Mouse (Mus musculus): Measurements from ENCODE around the gene Cenpa. TPM values are rescaled to one million over a fixed set of nuclear protein-coding genes. Genes with fewer than 3 reads are reported as not detected.

Cenpa gene
- polyA plus RNA-seq, 1 experiment: 187 TPM

DNA sequence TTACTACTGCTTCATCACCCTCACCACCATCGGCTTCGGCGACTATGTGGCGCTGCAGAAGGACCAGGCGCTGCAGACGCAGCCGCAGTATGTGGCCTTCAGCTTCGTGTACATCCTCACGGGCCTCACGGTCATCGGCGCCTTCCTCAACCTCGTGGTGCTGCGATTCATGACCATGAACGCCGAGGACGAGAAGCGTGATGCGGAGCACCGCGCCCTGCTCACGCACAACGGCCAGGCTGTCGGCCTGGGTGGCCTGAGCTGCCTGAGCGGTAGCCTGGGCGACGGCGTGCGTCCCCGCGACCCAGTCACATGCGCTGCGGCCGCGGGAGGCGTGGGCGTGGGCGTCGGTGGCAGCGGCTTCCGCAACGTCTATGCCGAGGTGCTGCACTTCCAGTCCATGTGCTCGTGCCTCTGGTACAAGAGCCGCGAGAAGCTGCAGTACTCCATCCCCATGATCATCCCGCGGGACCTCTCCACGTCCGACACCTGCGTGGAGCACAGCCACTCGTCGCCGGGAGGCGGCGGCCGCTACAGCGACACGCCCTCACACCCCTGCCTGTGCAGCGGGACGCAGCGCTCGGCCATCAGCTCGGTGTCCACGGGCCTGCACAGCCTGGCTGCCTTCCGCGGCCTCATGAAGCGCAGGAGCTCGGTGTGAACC lies 44.3 kb upstream of the Cenpa start:
- Histone ChIP-seq H3K4me1 (ENCODE audit: control insufficient read depth, insufficient read depth, low read length) (no peaks in the 10 kb centered on the region; the same call in 1 of the 2 replicates), H3K4me3 (replicated peaks; ENCODE audit: control insufficient read depth, low read depth, low read length) (no peak overlapping the region), H3K27ac (ENCODE audit: control insufficient read depth, insufficient read depth, low read depth, low read length, poor library complexity) (no peak overlapping the region)
- 5% methylated on average over 69 of the region's 69 CpGs for whole genome bisulfite sequencing
- TF ChIP-seq CTCF (IDR thresholded peaks at IDR 0.05; ENCODE audit: control insufficient read depth, insufficient read depth, low read length) (no peak), POLR2A (IDR thresholded peaks at IDR 0.05; ENCODE audit: borderline replicate concordance, control insufficient read depth, low read depth, low read length) (no peak)

DNA sequence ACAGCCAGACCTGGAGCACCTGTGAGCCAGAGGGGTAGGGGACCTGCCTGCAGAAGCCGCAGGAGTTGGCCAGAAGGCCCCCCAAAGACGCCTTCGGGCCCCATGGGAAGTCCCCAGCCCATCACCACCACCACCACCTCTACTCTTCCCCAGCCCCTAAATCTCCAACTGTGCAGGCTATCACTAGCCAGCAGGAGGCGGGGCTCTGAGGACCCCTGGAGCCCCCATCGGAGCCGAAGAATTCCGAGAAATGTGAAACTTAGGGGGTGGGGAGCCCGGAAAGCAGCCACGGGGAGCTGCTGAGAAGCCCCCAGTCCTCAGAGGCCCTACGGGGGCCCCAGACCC lies 43.8 kb upstream of the Cenpa start:
- no peaks in the 10 kb centered on the region; the same call in 1 of the 2 replicates for H3K4me1 ChIP-seq (ENCODE audit: control insufficient read depth, insufficient read depth, low read length)
- H3K4me3 ChIP-seq (replicated peaks; ENCODE audit: control insufficient read depth, low read depth, low read length): no peak overlapping the region
- H3K27ac ChIP-seq (ENCODE audit: control insufficient read depth, insufficient read depth, low read depth, low read length, poor library complexity): no peak overlapping the region
- TF ChIP-seq CTCF (IDR thresholded peaks at IDR 0.05; ENCODE audit: control insufficient read depth, insufficient read depth, low read length) (no peak), POLR2A (IDR thresholded peaks at IDR 0.05; ENCODE audit: borderline replicate concordance, control insufficient read depth, low read depth, low read length) (no peak; the same call in 1 of the 2 replicates)
- 3% methylated on average over 10 of the region's 10 CpGs for WGBS

DNA sequence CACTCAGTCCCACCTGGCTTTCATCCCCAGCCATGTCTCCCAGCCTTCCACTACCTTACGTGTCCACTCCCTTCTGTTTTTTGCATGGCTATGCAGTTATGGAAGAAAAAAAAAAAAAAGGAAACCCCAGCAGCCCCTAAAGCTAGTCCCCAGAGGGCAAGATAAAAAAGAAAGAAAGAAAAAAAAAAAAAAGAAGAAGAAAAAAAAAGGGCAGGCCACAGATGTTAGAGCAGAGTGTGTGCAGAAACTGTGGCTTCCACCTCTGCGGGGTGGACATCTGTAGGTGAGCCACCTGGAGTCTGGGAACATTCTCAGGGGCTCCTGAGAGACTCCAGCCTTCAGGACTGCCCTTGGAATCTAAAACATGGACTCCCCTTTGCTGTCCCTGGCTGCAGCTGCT lies 43.2 kb upstream of the Cenpa start:
- 44% methylated on average over 2 of the region's 2 CpGs for WGBS
- no peak for TF ChIP-seq POLR2A (IDR thresholded peaks at IDR 0.05; ENCODE audit: borderline replicate concordance, control insufficient read depth, low read depth, low read length)
- no peak overlapping the region for H3K4me3 ChIP-seq (replicated peaks; ENCODE audit: control insufficient read depth, low read depth, low read length)

DNA sequence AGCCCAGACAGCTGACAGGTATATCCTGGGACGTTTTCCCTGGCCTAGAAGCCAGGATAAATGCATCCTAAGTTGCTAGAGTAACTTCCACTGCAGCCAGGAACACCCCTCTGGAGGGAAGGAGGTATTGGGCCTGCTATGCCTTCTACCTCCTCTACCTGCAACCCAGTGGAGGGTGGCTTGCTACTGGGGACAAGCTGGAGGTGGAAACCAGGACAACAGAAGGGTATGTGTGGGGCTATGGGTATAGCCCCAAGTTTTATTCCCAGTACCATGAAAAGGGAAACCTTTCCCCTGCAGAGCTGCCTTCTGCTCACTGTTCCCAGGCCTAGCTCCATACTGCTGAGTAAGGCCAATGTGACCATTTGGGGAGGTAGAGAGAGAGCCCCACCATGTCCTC lies 42.3 kb upstream of the Cenpa start:
- TF ChIP-seq POLR2A (IDR thresholded peaks at IDR 0.05; ENCODE audit: borderline replicate concordance, control insufficient read depth, low read depth, low read length) (no peak), CTCF (IDR thresholded peaks at IDR 0.05; ENCODE audit: control insufficient read depth, insufficient read depth, low read length) (no peak)
- Histone ChIP-seq H3K4me1 (ENCODE audit: control insufficient read depth, insufficient read depth, low read length) (no peaks in the 10 kb centered on the region; the same call in 1 of the 2 replicates), H3K4me3 (replicated peaks; ENCODE audit: control insufficient read depth, low read depth, low read length) (no peak overlapping the region), H3K27ac (ENCODE audit: control insufficient read depth, insufficient read depth, low read depth, low read length, poor library complexity) (no peak overlapping the region)
- 52% methylated on average over 1 of the region's 1 CpGs for WGBS

More for the DNA sequence above, 43.2 kb upstream of the Cenpa start:
- H3K4me1 ChIP-seq (ENCODE audit: control insufficient read depth, insufficient read depth, low read length): no peaks in the 10 kb centered on the region; the same call in 1 of the 2 replicates
- no peak overlapping the region for H3K27ac ChIP-seq (ENCODE audit: control insufficient read depth, insufficient read depth, low read depth, low read length, poor library complexity)

DNA sequence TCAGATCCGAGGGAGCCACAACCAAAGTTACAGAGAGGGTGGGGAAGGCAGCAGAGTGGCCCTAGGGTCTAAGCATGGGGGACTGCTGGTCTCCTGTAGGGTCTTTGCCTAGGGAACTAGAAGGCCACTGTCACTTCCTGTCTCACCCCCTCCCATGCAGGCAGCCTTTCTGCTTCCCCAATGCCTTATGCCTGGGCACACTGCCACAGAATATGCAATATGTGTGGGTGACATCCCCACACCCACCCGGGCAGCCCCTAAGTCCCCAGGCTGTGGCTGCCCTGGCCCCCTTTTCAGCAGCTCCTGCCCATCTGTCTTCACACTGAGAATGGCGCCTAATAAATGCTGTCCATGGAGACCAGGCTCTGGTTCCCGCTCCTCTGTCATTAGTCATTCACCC lies 41.7 kb upstream of the Cenpa start:
- WGBS: 36% methylated on average over 4 of the region's 4 CpGs
- H3K4me3 ChIP-seq (replicated peaks; ENCODE audit: control insufficient read depth, low read depth, low read length): no peak overlapping the region
- TF ChIP-seq CTCF (IDR thresholded peaks at IDR 0.05; ENCODE audit: control insufficient read depth, insufficient read depth, low read length): no peak
- TF ChIP-seq POLR2A (IDR thresholded peaks at IDR 0.05; ENCODE audit: borderline replicate concordance, control insufficient read depth, low read depth, low read length): no peak

DNA sequence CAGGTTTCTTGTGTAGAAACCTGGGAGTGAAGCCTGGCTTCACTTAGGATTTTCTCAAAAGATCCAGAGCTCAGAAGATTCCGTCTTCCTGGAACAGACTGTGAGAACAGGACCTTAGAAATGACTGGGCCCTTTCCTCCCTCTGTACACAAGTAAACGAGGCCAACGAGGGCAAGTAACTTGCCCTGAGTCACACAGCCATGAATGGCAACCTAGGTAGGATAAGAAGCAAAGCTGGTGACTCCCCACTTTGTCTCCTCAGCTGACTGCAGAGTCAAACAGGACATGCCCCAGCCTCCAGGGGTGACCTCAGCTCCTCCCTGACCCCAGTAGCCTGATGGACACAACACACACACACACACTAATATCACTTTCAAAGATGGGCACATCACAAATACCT lies 41.2 kb upstream of the Cenpa start:
- Histone ChIP-seq H3K27ac (ENCODE audit: control insufficient read depth, insufficient read depth, low read depth, low read length, poor library complexity) (no peak overlapping the region), H3K4me1 (ENCODE audit: control insufficient read depth, insufficient read depth, low read length) (no peaks in the 10 kb centered on the region; the same call in 1 of the 2 replicates), H3K4me3 (replicated peaks; ENCODE audit: control insufficient read depth, low read depth, low read length) (no peak overlapping the region)
- WGBS: 62% methylated on average over 3 of the region's 3 CpGs
- TF ChIP-seq POLR2A (IDR thresholded peaks at IDR 0.05; ENCODE audit: borderline replicate concordance, control insufficient read depth, low read depth, low read length): no peak
- TF ChIP-seq CTCF (IDR thresholded peaks at IDR 0.05; ENCODE audit: control insufficient read depth, insufficient read depth, low read length): no peak

More for the DNA sequence above, 41.7 kb upstream of the Cenpa start:
- no peak overlapping the region for H3K27ac ChIP-seq (ENCODE audit: control insufficient read depth, insufficient read depth, low read depth, low read length, poor library complexity)
- no peaks in the 10 kb centered on the region; the same call in 1 of the 2 replicates for H3K4me1 ChIP-seq (ENCODE audit: control insufficient read depth, insufficient read depth, low read length)

DNA sequence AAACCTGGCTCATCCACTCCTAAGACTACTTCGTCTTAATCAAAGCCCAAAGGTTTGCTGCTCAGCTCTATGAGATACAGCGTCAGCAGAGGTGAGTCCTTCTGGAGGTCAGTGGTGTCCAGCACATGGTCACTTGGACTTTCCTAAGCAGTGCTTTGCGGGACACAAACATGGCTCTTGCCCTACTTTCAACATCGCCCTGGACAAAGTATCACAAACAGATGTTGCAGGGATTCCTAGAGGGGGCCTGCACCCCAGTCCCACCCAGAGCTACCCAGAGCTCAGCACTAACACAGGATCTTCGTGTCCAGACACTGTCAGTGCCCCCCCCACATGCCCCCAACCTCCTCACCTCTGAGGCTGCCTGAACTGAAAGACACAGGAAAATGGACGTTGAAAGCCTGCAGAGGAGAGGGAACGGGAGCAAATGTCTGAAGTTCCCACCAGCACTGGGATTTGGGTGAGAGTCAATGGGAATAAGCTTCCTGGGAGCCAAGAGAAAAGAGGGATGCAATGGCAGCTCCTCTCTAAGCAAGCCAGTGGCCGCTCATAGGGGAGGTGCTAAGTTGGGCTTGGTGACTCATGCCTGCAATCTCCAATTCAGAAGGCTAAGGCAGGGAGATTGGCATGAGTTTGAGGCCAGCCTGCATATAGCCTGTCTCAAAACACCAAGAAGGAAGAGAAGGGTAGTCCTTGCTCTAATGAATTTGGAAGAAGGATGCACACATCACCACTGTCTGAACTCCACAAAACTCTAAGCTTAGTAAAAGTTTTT lies 40.1 kb upstream of the Cenpa start:
- WGBS: 74% methylated on average over 8 of the region's 8 CpGs
- H3K4me1 ChIP-seq (ENCODE audit: control insufficient read depth, insufficient read depth, low read length): no peaks in the 10 kb centered on the region
- H3K4me3 ChIP-seq (replicated peaks; ENCODE audit: control insufficient read depth, low read depth, low read length): no peak overlapping the region
- no peak overlapping the region for H3K27ac ChIP-seq (ENCODE audit: control insufficient read depth, insufficient read depth, low read depth, low read length, poor library complexity)
- TF ChIP-seq CTCF (IDR thresholded peaks at IDR 0.05; ENCODE audit: control insufficient read depth, insufficient read depth, low read length) (no peak), POLR2A (IDR thresholded peaks at IDR 0.05; ENCODE audit: borderline replicate concordance, control insufficient read depth, low read depth, low read length) (no peak)

DNA sequence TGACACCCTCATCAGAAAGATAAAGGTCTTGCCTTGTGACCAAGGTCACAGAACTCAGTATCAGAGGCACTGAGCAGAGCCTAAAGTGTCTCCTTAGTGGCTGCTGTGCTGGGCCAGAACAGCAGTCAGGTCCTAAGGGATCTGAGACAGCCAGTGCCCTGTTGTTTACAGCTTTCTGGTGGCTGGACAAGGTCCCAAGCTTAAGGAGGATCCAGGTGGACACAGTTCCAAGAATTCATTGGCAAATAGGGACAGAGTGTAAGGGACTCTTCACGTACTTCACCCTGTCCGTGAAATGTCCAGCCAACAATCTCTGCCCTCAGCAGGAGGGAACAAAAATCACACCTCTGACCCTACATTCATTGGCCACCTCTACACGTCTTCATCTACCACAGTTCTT lies 38.1 kb upstream of the Cenpa start:
- H3K4me1 ChIP-seq (ENCODE audit: control insufficient read depth, insufficient read depth, low read length): no peaks in the 10 kb centered on the region
- 74% methylated on average over 3 of the region's 3 CpGs for WGBS
- H3K4me3 ChIP-seq (replicated peaks; ENCODE audit: control insufficient read depth, low read depth, low read length): no peak overlapping the region
- no peak overlapping the region for H3K27ac ChIP-seq (ENCODE audit: control insufficient read depth, insufficient read depth, low read depth, low read length, poor library complexity)
- TF ChIP-seq POLR2A (IDR thresholded peaks at IDR 0.05; ENCODE audit: borderline replicate concordance, control insufficient read depth, low read depth, low read length): no peak
- TF ChIP-seq CTCF (IDR thresholded peaks at IDR 0.05; ENCODE audit: control insufficient read depth, insufficient read depth, low read length): no peak

Measured in bone marrow, adult 2 months (tissue).